Mouse (Mus musculus) retina, adult 2 months (tissue): Measurements from ENCODE around the gene Ptgr1.
A peak's percentile ranks its signal among the peaks of the same experiment; 100 is the strongest.

ENCODE experiments used
- DNase-seq: peaks from one replicate; pipeline ENCODE4 v3.0.0-alpha.2; 2012; ENCODE audit warnings: low read depth, low spot score

The Ptgr1 gene

DNA sequence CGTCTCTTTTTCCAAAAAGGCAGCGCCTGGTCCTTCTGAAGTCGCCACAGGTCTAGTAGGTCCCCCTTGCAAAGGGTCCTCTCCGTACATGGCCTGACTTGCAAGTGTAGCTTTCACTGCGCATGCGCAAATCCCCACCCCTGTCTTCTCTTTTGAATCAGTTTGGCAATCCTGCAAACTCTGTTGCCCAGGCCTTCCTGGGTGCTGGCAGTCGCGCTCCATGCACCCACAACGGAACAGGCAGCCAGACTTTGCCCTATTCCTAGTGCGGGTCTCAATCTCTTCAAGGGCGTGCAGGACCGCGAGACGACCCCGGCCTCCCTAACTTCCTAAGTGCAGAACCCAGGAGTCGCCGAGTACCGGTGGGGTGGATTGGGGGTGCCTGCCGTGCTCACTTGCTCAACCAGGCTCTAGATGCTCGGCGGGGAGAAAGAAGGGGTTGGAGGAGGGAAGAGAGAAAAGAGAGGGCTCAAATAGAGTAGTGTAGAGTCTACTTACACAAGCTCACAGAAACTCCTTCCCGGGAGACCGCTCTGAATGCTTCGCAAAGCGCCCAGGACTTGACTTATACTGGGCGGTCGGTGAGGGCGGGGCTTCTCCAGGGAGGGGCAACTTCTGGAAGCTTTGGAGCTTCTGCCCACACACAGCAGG, at the start of gene Ptgr1:
Gene Ptgr1, minus strand, starts transcription at position 580 of the 651 bp plus-strand sequence.
- DNase-seq: no peak

DNA sequence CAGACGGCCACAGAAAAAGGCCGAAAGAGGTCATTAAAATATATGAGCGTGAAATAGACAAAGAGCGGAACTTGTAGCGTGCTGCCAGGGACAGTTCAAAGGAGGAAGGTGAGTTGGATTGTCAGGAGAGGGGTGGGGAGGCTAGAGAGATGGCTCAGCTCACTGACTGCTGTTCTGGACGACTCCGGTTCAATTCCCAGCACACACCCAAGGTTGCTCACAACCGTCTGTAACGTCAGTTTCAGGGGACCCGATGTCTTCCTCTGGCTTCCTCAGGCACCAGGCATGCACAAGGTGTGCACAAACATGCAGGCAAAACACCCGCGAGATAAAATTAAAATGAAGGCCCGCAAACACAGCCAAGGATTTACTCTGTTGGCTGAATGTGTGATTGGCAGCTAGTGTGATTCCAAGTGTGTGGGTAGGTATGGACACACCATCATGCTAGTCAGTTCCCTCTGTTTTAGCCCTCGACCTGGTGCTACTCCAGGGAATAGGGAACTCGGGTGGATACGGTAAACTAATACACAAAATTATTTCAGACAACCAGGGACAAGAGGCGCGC, 48.9 kb upstream of the Ptgr1 start:
- DNase-seq: no peak

DNA sequence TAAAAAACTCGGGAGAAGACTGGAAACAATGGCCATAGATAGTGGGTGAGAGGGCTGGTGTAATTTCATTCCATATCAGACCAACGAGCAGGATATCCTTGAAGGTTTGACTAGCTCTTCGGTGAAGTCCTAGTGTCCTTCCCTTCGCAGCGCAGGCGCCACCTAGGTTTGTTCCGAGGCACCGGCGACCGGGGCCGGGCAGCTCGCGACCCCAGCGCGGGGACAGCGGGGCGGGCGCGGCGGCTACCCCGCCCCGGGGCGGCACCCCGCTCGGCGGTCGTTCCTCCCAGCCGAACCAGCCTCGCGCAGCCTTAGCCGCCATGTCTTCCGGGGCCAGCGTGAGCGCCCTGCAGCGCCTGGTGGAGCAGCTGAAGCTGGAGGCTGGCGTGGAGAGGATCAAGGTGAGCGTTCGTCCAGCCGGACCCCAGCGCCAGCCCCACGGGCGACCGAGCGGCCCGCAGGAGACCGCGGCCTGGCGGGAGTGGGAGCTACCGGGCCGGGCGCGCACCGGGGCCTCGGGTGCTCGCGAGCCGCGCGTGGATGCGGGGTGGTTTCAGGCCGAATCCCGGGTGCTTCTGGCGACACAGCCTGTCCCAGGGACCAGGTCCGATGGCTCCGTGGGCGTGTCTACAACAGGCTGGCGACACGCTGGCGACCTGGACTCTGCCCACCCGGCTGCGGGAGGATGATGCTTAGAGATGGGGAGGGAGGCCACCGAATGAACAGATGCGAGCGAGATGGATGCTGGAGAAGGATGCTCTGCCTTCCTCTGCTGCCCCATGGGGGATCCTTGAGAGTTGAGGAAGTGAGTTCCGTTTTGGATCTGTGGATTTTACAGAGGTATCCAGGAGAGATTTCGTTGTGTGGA, 48.2 kb upstream of the Ptgr1 start, which contains the start of gene Gng10:
Gene Gng10, plus strand, starts transcription at position 171 of the 868 bp plus-strand sequence.
- DNase-seq: no peak

DNA sequence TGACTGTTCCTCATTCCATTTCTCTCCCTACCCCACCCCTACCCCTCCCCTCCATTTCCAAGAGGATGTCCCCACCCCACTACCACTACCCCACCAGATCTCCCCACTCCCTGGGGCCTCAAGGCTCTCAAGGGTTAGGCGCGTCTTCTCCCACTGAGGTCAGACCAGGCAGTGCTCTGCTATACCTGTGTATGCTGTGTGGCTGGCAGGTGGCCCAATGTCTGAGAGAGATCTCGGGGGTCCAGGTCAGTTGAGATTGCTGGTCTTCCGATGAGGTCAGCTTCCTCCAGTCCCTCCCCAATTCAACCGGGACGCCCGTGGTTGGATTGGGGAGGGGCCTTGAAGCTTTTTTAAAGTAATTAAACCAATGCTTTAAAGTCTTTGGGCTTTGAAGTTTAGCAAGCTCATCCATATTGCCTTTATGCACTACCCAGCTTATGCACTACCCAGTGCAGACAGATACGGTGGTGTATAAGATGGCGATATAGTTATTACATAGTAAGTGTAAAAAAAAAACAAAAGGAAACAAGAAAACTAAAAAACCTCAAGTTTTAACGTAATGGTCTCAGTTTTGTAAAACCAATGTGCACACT, 47.5 kb upstream of the Ptgr1 start:
- DNase-seq: no peak

DNA sequence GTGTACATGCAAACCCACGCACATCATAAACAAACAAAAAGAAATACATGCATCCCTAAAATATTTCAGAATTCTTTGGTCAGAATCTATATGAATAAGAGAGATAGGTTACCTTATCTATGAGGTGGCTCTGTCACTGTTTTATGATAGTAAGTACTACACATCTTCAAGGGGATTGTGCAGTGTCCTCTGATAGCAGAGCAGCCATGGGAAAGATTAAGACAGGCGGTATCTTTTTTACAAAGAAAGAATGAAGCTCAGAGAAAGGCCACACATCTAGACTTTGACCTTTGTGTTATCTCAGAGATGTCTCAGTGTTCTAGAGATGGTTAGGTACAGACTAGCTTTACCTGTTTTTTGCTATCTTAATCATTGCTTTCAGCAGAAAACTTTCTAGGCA, 30.0 kb upstream of the Ptgr1 start:
- no peak for DNase-seq

DNA sequence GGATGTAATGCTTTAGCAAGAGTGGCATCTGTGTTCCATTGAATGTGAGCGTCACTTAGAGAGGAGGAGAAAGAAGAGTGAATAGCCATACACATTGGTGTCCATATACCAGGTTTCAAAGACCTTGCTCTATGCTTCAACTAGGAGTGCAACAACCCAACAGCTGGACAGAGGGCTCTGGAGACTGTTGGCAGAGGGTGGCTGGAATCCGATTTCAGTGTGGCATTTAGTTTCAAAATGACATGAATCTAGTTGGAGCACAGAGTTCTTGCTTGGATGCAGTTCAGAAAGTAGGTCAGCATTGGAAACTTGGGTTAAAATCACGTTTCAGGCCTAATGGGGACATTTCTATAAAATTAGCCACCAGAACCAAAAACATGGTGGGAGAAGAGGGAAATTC, 28.3 kb upstream of the Ptgr1 start:
- DNase-seq: no peak

DNA sequence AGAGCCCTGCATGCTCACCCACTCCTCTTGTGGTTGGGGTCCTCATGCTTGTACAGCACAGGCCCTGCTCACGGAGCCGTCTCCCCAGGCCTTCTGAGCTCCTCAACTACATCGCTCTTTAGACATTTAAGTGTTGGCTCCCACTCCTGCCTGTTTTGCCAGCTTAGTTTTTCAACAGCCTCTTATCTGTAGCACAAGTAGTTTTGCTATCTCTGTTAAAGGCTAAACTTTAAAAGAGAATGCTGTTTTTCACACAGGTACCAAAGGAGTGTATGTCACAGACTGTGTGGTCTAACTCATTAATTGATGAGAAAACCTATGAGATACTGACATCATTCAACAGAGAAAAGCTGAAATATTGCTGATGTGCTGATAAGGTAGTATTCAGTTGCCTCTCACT, 24.5 kb upstream of the Ptgr1 start:
- DNase-seq: no peak

DNA sequence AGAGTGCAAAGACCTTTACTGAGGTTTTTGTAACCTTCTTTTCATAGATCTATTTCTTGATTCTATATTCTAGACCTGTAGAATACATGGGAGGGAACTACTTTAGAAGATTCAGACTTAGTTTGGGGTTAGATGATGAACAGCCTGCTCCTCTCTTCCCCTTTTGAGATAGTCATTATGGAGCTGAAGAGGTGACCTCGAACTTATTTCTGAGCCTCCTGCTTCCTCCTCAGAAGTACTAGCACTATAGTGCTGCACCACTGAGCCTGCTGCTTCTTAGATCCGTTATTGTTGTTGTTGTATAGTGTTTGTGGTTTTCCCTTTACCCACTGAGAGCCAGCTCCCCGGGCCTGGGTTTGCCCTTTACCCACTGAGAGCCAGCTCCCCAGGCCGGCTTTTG, 22.8 kb upstream of the Ptgr1 start:
- DNase-seq: no peak

DNA sequence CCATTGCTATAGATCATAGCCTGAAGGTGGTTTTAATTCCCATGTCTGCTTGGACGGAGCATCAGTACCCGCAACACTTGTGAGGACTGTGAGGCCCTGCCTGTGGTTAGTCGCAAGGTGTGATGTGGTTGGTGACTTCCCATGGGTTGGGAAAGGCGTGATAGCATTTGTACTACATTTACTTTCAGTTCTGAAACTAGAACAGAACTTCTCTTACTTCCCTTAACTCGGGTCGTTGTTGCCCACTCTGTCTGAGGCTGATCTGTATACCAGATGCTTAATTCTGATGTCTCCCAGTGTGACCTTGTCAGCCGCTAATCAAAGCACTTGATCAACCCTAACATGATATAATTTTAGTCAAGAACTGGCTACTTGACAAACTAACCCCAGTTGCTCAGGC, 22.3 kb upstream of the Ptgr1 start:
- no peak for DNase-seq

DNA sequence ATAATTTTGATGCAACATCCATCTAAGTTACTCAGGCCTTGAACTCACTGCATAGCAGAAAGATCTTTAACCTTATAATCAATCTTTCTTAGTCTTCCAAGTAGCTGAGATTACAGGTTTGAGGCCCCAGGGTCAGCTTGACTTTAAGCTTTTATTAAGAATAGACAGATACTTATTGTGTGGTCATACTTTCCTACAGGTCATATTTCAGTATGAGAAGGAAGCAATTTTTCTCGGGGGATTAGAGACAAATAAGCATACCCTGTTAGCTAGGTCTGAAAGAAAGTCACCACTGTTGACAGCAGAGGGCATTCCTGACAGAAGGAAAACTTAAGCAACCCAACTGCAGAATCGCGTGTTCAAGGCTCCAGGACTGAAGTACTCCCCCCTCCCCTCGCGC, 21.1 kb upstream of the Ptgr1 start:
- DNase-seq: no peak

DNA sequence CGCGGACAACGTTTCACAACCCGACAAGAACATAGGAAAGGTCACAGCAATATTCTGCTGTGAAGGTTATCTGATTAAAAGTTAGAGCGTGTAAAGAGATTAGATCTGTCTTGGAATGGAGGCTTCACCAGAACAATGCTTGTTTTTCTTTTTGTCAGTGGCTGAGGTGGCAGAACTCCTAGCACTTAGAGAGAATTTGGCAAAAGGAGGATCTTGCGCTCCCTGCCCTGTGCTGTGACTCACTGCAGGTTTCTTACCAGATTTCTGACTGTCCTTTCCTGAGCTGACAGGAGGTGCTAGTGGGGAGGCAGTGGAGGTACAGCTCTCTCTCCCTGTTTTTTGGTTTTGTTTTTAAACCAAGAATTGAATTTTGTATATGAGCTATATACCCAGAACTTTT, 20.1 kb upstream of the Ptgr1 start:
- DNase-seq: no peak

DNA sequence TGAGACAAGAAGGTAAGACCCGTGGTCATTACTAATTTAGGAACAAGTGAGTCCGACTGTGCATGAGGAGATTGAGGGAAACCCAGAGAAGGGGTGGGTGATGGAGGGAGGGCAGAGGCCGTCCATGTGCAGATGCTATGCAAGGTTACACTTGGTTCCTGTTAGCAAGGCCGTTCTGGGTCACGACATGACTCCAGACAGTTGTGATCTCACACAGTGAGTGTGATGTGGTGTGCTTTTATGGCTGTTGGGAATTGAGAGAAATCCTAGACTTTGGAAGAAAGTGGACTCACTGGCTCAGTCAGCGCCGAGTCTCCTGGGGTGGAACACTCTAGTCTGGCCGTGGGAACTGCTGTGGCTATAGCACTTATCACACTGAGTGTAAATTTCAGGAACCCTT, 19.3 kb upstream of the Ptgr1 start:
- no peak for DNase-seq

DNA sequence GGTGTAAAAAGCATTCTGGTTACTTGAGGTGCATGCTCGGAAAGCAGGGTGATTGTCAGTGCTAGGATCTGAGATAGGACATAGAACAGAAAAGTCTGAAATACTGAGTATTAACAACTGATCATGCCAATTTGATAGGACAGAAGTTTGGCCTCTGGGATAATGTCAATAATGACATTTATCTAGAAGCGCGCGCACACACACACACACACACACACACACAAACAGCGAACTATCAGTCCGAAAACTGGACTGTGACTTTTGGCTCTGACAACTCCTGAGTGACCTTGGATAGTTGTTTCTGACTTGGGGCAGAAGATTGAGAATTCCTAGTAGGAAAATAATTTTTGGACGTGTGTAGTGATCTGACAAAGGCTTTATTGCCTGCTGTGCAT, 16.9 kb upstream of the Ptgr1 start:
- no peak for DNase-seq

DNA sequence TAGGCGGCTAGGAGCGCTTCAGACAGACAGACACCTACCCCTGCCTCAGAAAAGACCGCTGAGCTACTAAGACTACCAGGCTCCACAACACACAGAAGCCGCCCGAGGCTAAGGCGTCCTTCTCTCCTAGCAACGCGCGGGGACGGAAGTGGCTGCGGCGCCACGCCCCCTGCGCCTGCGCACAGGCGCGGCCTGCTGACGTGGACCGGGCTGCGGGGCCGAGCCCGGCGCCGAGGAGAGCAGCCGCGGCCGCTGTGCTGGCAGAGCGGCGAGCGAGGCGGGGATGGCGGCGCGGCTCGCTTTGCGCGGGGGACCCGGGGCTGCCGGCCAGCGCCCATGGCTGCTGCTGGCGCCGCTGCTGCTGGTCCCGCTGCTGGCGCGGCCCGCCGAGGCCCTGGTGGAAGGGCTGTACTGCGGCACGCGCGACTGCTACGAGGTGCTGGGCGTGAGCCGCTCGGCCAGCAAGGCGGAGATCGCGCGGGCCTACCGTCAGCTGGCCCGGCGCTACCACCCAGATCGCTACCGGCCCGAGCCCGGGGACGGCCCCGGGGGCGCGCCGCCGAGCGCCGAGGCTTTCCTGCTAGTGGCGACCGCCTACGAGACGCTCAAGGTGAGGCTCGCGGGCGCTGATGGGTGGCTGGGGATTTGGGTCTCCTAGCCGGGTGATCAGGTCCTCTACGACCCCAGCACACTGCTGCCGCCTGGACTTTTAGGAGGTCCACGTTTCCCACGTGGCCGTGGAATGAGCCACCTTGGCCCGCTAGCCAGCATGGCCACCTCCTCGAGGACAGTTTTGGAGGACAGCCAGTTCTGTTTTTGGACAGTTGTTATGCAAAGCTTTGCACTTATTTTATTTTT, 16.3 kb upstream of the Ptgr1 start, which contains the start of gene Gm20503:
Gene Gm20503, plus strand, starts transcription at position 263 of the 858 bp plus-strand sequence.
- peak; percentile 78 for DNase-seq

DNA sequence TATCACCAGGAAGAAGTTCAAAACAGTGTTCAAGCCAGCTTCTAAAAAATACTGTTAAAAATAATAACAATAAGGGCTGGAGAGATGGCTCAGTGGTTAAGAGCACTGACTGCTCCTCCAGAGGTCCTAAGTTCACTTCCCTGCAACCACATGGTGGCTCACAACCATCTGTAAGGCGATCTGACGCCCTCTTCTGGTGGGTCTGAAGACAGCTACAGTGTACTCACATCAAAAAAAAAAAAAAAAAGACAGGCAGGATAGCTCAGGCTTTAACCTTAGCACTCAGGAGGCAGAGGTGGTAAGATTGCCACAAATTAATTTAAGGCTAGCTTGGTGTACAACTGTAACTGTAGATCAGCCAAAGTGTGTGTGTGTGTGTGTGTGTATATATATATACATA, 13.7 kb upstream of the Ptgr1 start:
- DNase-seq: no peak

DNA sequence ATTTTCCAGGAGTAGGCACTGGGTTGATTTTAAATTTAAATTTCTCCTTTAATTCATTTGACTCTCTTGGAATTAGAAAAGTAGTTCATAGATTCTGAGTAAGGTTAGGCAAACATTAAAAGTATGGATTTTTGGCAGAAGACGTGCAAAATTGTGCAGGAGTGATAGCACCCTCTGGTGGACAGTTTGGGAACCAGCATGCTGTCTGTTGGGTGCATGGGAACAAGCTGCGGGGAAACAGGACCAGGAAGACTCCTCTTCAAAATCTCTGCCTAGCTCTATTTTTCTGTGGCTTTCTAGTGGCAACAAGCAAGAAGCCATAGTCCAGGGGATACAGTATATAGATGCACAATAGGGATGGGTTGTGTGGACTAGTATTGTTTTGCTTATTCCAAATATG, 12.8 kb upstream of the Ptgr1 start:
- peak; percentile 41 for DNase-seq

DNA sequence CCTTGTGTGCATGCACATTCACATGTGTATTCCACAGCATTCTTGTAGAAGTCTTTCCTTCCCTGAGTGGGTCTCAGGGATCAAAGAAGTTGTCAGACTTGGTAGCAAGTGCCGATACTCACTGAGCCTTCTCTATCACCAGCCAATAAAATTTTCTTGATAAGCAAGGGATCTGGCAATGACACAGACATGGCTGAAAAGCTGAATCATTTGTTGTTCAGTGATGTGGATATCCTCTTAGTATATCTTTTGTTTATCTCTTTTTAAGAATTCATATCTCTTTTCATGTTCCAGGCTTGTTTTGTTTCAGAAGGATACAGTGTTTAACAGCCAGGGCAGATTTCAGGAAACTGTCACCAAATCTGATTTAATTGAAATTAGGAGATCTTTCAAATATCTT, 11.8 kb upstream of the Ptgr1 start:
- DNase-seq: no peak

DNA sequence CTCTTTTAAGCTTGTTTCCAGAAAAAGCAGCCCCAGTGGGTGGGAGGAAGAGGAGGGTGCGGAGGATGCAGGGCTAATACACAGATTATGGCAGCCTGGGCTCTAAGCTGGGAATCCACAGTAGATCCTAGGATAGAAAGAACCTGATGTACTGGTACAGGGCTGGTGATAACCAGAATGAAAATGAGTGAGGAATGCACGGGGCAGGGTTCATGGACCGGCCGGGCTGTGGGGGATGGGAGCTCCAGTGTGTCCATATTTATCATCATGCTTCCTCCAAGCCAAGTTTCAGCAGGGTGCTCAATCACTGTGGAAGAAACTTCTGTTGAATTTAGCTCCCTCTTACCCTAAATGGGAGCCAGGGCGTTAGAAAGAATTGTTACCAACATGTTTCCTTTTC, 10.2 kb upstream of the Ptgr1 start:
- DNase-seq: no peak

DNA sequence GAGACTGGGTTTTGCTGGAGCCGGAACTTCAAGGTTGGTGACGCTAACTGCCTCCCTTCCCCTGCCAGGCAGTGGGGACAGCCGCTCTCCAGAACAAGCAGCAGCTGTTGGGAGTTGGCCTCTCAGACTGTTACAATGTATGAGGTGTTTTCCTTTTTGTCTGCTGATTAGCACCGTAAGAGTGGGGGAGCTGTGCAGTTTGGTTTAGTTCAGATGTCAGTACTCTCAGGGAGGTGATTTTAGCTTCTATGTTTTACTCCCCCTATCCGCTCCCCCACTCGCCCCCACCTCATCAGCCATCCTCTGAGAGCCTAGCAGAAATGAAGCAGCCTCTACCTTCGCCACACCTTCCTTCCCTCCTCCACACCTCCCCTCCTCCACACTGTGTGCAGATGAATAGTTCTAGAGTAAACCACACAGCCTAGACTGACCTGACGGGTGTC, 8.4 kb upstream of the Ptgr1 start:
- DNase-seq: no peak

DNA sequence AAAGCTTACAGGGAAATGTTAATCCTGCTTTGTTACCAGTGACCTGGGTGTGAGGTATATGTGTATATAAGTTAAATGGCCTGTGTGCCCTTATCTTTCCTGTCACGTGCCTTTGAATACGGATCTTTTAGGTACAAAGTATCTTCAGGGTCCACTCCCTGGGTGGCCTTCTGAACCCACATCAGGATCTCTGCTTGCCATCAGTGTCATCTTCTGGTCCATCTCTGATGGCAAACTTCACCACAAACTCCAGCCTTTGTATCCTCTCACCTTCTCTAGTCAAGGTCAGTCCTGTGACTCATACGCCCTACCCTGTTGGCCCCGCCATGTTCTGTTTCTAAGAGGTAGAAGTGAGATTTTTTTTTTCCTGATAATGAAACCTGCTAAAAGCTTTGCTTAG, 7.8 kb upstream of the Ptgr1 start, which contains the start of gene Dnajc25:
Gene Dnajc25, plus strand, starts transcription at position 301 of the 400 bp plus-strand sequence.
- DNase-seq: no peak

DNA sequence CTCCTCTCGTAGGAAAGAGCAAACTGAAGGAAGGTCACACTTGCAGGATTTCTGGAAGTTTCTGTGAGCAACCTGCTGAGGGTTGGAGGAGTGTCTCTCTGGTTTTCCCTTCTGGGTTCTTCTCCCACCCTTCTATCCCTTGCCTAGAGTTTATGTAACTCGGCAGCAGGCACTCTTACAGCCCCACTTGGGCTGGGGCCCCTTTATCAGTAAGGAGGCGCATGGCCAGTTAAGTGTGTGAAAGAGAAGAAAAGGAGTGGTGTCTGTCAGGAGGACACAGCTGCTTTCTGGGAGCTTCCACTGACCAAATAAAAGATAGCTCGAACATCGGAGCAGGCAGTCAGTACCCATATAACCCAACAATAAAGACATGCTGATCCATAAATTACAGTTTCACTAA, 5.3 kb upstream of the Ptgr1 start:
- DNase-seq: no peak
